13 mouse cellular contexts compared by ENCODE assay signal in the genomic region with DNA sequence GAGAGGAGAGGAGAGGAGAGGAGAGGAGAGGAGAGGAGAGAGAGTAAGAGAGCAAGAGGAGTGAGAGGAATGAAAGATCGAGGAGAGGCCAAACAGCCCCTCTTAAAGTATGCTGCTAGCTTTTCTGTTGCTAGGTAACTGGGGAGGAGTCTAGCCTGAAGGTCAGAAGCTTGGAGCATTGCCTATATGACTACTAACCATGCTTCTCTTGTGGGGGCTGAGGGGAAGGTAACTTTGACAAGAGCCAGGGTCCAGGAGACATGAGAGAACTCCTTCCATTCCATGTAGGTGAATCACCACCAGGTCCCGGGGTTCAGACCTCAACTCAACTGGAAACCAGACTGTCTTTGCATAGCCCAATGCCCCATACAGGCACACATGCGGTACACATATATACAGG.
"Had no signal": no experiment of that assay in that cellular context is flagged by ENCODE, and none has a peak within 500 bp of the region (broad histone marks: within the 10 kb centered on the region; RNA-seq: fewer than 3 reads in every experiment).

No protein-coding gene starts in this region.

- DNase-seq: lung, adult 18-20 months; lung, embryonic 14.5 days; lung, postnatal 10 days; lung, postnatal 4 days; midbrain, embryonic 14.5 days; retina, postnatal 1 day; right cerebral cortex, adult 18-20 months; right cerebral cortex, postnatal 25 days; right cerebral cortex, postnatal 4 days; spleen, adult 18-20 months; thymus, adult 18-20 months; thymus, postnatal 14 days; thymus, postnatal 36 days had no signal
